Mouse (Mus musculus): Measurements from ENCODE around the gene Cryaa.

- no peak for TF ChIP-seq CTCF (IDR thresholded peaks at IDR 0.05; ENCODE audit: borderline replicate concordance, insufficient read depth, low read depth, low read length)
- no peak for TF ChIP-seq POLR2A (IDR thresholded peaks at IDR 0.05; ENCODE audit: borderline replicate concordance, insufficient read depth, low read length)
These were observed 24.3 kb upstream of the Cryaa start for GRCm38 (mm10) chr17:31653277-31653676.
